Mouse (Mus musculus) left cerebral cortex, adult 8-10 months (tissue): ENCODE results near the gene Podn. TPM values are rescaled to one million over a fixed set of nuclear protein-coding genes. Genes with fewer than 3 reads are reported as not detected.
A peak's percentile ranks its signal among the peaks of the same experiment; 100 is the strongest.

Experiments used
- DNase-seq, 2 experiments: peaks; one replicate each; pipeline ENCODE4 v3.0.0; 2022; ENCODE audit warnings: low spot score in 2 of 2
- total RNA-seq, 4 experiments: library from RNA; stranded (reverse); gene quantifications; 2 replicates each; pipeline ENCODE4 v1.2.4; 2022

The Podn gene
- total RNA-seq, 4 experiments from 2014 or later: 6.8 to 8.9 (median 7.4) TPM

GRCm38 (mm10) chr4:108007532-108008103 lies 88.6 kb downstream of the Podn start:
- DNase-seq: no peak

- DNase-seq: no peak
These were observed 90.9 kb downstream of the Podn start for GRCm38 (mm10) chr4:108005328-108005727.

GRCm38 (mm10) chr4:107999380-107999779 lies 96.9 kb downstream of the Podn start:
- DNase-seq: no peak

- DNase-seq: no peak
These were observed 97.5 kb downstream of the Podn start for GRCm38 (mm10) chr4:107998641-107999332.

GRCm38 (mm10) chr4:107996418-107996986 lies 99.7 kb downstream of the Podn start:
- DNase-seq: no peak

GRCm38 (mm10) chr4:107995727-107996126 lies 100.5 kb downstream of the Podn start:
- no peak for DNase-seq

- no peak for DNase-seq
These were observed 101.2 kb downstream of the Podn start for GRCm38 (mm10) chr4:107995011-107995410.

- DNase-seq: no peak
These were observed 104.4 kb downstream of the Podn start for GRCm38 (mm10) chr4:107991879-107992278.

- no peak for DNase-seq
These were observed 105.4 kb downstream of the Podn start for GRCm38 (mm10) chr4:107990818-107991217.

GRCm38 (mm10) chr4:107988931-107989330 lies 107.3 kb downstream of the Podn start:
- no peak for DNase-seq

GRCm38 (mm10) chr4:107986386-107987168 lies 109.7 kb downstream of the Podn start:
- no peak for DNase-seq

- DNase-seq: no peak
These were observed 110.4 kb downstream of the Podn start for GRCm38 (mm10) chr4:107985812-107986211.

- DNase-seq: peak; percentile 28 to 87
These were observed 111.8 kb downstream of the Podn start for GRCm38 (mm10) chr4:107984282-107984981.

GRCm38 (mm10) chr4:107983717-107984116 lies 112.5 kb downstream of the Podn start:
- DNase-seq: no peak

- DNase-seq: no peak
These were observed 116.1 kb downstream of the Podn start for GRCm38 (mm10) chr4:107980002-107980600.

GRCm38 (mm10) chr4:107979530-107979929 lies 116.7 kb downstream of the Podn start:
- no peak for DNase-seq

- no peak for DNase-seq
These were observed 118.7 kb downstream of the Podn start for GRCm38 (mm10) chr4:107977593-107977992.

GRCm38 (mm10) chr4:107975004-107975403 lies 121.2 kb downstream of the Podn start:
- no peak for DNase-seq

GRCm38 (mm10) chr4:107974527-107974926 lies 121.7 kb downstream of the Podn start:
- DNase-seq: no peak

- no peak for DNase-seq
These were observed 125.1 kb downstream of the Podn start for GRCm38 (mm10) chr4:107971162-107971561.

- no peak for DNase-seq
These were observed 126.5 kb downstream of the Podn start for GRCm38 (mm10) chr4:107969781-107970180.
